Comparison of ENCODE assay signal across 14 mouse cellular contexts in the genomic region with DNA sequence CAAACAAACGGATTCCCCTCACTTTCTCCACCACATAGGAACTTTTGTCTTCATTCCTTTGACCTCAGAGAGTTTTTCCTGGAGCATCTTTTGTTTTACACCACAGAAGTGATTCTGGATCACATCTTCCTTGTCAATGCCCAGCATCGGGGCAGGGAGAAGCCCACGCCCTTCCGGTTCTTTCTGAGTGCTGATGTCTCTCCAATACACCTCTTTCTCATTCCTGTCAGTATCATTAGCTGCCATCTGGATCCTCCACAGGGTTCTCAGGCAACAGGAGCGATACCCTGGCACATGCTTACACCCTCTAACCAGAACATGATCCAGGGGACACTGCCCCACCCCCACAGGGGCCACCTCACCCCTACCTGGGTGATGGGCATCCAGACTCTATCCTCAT.
"Had no signal": no experiment of that assay in that cellular context is flagged by ENCODE, and none has a peak within 500 bp of the region (broad histone marks: within the 10 kb centered on the region; RNA-seq: fewer than 3 reads in every experiment).

No protein-coding gene starts in this region.

- H3K36me3 ChIP-seq: kidney, embryonic 15.5 days; limb, embryonic 10.5 days; lung, embryonic 15.5 days; midbrain, embryonic 13.5 days; neural tube, embryonic 15.5 days; stomach, embryonic 15.5 days had no signal

- H3K9ac ChIP-seq: kidney, embryonic 15.5 days; liver, embryonic 14.5 days; lung, embryonic 15.5 days; midbrain, embryonic 13.5 days; neural tube, embryonic 15.5 days; stomach, embryonic 15.5 days had no signal

- H3K4me2 ChIP-seq: kidney, embryonic 15.5 days; lung, embryonic 15.5 days; midbrain, embryonic 13.5 days; neural tube, embryonic 15.5 days; stomach, embryonic 15.5 days had no signal

- H3K27me3 ChIP-seq: kidney, embryonic 15.5 days; lung, embryonic 15.5 days; midbrain, embryonic 13.5 days; neural tube, embryonic 15.5 days; stomach, embryonic 15.5 days had no signal

- H3K4me1 ChIP-seq: stomach, embryonic 15.5 days had no signal

- H3K27ac ChIP-seq: kidney, embryonic 15.5 days; limb, embryonic 10.5 days; liver, embryonic 14.5 days; lung, embryonic 15.5 days; macrophage; midbrain, embryonic 13.5 days; neural tube, embryonic 15.5 days; stomach, embryonic 15.5 days had no signal

- ATAC-seq: intestine, embryonic 16.5 days; midbrain, embryonic 13.5 days had no signal

- H3K9me3 ChIP-seq: kidney, embryonic 15.5 days; limb, embryonic 10.5 days; lung, embryonic 15.5 days; midbrain, embryonic 13.5 days; neural tube, embryonic 15.5 days; stomach, embryonic 15.5 days had no signal

- DNase-seq: kidney, adult 2 months; kidney, postnatal 14 days; lung, postnatal 14 days; spleen, adult 18-20 months; thymus, postnatal 36 days had no signal

- H3K4me3 ChIP-seq: kidney, embryonic 15.5 days; limb, embryonic 10.5 days; lung, embryonic 15.5 days; midbrain, embryonic 13.5 days; neural tube, embryonic 15.5 days; stomach, embryonic 15.5 days had no signal
